Mouse (Mus musculus): Measurements from ENCODE around the gene Olfr923. TPM values are rescaled to one million over a fixed set of nuclear protein-coding genes. Genes with fewer than 3 reads are reported as not detected.

The Olfr923 gene
- polyA plus RNA-seq, 1 experiment from 2014 or later, result not detected

Other genes starting within 250 kb of the Olfr923 start
- gene Olfr912, start 246.4 kb upstream of the Olfr923 start, polyA plus RNA-seq (2015; fragmentation: Nextera tagmentation; extraction: Ambion mirVana), result not detected in 2 replicates
- not detected in 2 replicates for gene Olfr913, start 233.8 kb upstream of the Olfr923 start, polyA plus RNA-seq (2015; fragmentation: Nextera tagmentation; extraction: Ambion mirVana)
- not detected in 2 replicates for gene Olfr914, start 221.4 kb upstream of the Olfr923 start, polyA plus RNA-seq (2015; fragmentation: Nextera tagmentation; extraction: Ambion mirVana)
- gene Olfr916, start 166.7 kb upstream of the Olfr923 start, polyA plus RNA-seq (2015; fragmentation: Nextera tagmentation; extraction: Ambion mirVana), result not detected in 2 replicates
- not detected in 2 replicates for gene Olfr917, start 160.7 kb upstream of the Olfr923 start, polyA plus RNA-seq (2015; fragmentation: Nextera tagmentation; extraction: Ambion mirVana)
- not detected in 2 replicates for gene Olfr918, start 151.9 kb upstream of the Olfr923 start, polyA plus RNA-seq (2015; fragmentation: Nextera tagmentation; extraction: Ambion mirVana)
- gene Olfr919, start 122.9 kb upstream of the Olfr923 start, polyA plus RNA-seq (2015; fragmentation: Nextera tagmentation; extraction: Ambion mirVana), result not detected in 2 replicates
- 15.4 and 16.3 TPM in 2 replicates for gene Vwa5a, start 108.3 kb upstream of the Olfr923 start, polyA plus RNA-seq (2015; fragmentation: Nextera tagmentation; extraction: Ambion mirVana)
- 0.04 TPM in 1 of 2 replicates, not detected in the other for gene Olfr920, start 74.2 kb upstream of the Olfr923 start, polyA plus RNA-seq (2015; fragmentation: Nextera tagmentation; extraction: Ambion mirVana)
- not detected in 2 replicates for gene Olfr921, start 53.5 kb upstream of the Olfr923 start, polyA plus RNA-seq (2015; fragmentation: Nextera tagmentation; extraction: Ambion mirVana)
- not detected in 2 replicates for gene Olfr922, start 11.9 kb upstream of the Olfr923 start, polyA plus RNA-seq (2015; fragmentation: Nextera tagmentation; extraction: Ambion mirVana)
- not detected in 2 replicates for gene Olfr924, start 17.9 kb downstream of the Olfr923 start, polyA plus RNA-seq (2015; fragmentation: Nextera tagmentation; extraction: Ambion mirVana)
- not detected in 2 replicates for gene Olfr26, start 28.5 kb downstream of the Olfr923 start, polyA plus RNA-seq (2015; fragmentation: Nextera tagmentation; extraction: Ambion mirVana)
- not detected in 2 replicates for gene Olfr926, start 50.6 kb downstream of the Olfr923 start, polyA plus RNA-seq (2015; fragmentation: Nextera tagmentation; extraction: Ambion mirVana)
- gene Olfr930, start 103.3 kb downstream of the Olfr923 start, polyA plus RNA-seq (2015; fragmentation: Nextera tagmentation; extraction: Ambion mirVana), result not detected in 2 replicates
- gene Olfr933, start 145.8 kb downstream of the Olfr923 start, polyA plus RNA-seq (2015; fragmentation: Nextera tagmentation; extraction: Ambion mirVana), result not detected in 2 replicates
- gene Olfr934, start 161.8 kb downstream of the Olfr923 start, polyA plus RNA-seq (2015; fragmentation: Nextera tagmentation; extraction: Ambion mirVana), result not detected in 2 replicates
- gene Olfr935, start 173.1 kb downstream of the Olfr923 start, polyA plus RNA-seq (2015; fragmentation: Nextera tagmentation; extraction: Ambion mirVana), result not detected in 2 replicates
- gene Olfr146, start 196.8 kb downstream of the Olfr923 start, polyA plus RNA-seq (2015; fragmentation: Nextera tagmentation; extraction: Ambion mirVana), result not detected in 2 replicates
- gene Olfr937, start 238.4 kb downstream of the Olfr923 start, polyA plus RNA-seq (2015; fragmentation: Nextera tagmentation; extraction: Ambion mirVana), result not detected in 2 replicates

Measured in intestine, embryonic 16.5 days (tissue).